Mouse (Mus musculus) layer of hippocampus, postnatal 25 days (tissue): ENCODE data around the gene 4931406P16Rik. TPM values are rescaled to one million over a fixed set of nuclear protein-coding genes. Genes with fewer than 3 reads are reported as not detected.
A peak's percentile ranks its signal among the peaks of the same experiment; 100 is the strongest.
"Not testable (repeated sequence)": the region's sequence is repeated elsewhere in the genome, so short reads cannot be mapped to it uniquely, and the experiment has no call there.

Source experiments
- DNase-seq, 2 experiments: peaks; one replicate each; pipeline ENCODE4 v3.0.0; 2022; ENCODE audit warnings: mixed read lengths in 2 of 2, low spot score in 1 of 2; ENCODE audit errors: extremely low spot score in 1 of 2
- total RNA-seq, 2 experiments: library from RNA; stranded (reverse); gene quantifications; 2 replicates each; pipeline ENCODE4 v1.2.3; 2021

4931406P16Rik gene
- 10 to 100 TPM; 34.4 to 37.0 TPM for total RNA-seq

DNA sequence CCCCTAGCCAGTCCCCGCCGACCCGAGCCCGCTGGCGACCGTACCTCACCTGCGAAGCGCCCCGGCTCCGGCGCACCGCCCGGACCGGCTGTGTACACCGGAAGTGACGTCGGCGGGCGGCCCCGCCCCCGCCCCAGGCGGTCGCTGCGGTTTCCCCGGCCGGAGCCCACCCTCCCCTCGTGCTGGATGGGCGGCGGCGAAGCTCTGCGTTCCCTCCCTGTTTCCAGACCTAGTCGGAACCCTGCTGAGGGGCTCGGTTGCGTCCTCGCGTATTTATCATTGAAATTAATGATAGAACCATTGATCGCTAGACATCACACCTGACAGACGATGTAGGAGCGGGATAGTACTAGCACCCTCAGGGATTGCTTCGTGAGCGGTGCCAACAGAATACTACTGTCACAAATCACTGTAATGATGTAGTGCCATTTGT is at the start of gene 4931406P16Rik:
4931406P16Rik (minus strand) TSS at position 109 of the 433 bp plus-strand sequence.
- peak; percentile 74 to 88 for DNase-seq

DNA sequence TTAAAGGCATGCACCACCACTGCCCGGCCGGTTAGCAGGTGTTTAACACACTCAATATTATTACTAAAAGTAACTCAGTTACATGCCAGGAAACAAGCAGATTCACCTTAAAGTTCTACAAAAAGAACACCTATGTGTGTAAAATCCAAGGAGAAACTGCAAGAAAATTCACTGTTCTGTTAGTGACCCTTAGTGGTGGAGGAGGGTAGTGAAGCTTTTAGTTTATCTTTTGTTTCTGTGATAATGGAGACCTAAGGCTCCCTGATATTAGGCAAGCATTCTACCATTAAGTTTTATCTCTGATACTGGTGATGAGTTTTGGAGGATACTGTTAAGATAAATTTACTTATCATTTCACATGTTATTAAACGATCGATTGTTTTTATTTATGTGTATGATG is 42.3 kb upstream of the 4931406P16Rik start:
- no peak for DNase-seq

DNA sequence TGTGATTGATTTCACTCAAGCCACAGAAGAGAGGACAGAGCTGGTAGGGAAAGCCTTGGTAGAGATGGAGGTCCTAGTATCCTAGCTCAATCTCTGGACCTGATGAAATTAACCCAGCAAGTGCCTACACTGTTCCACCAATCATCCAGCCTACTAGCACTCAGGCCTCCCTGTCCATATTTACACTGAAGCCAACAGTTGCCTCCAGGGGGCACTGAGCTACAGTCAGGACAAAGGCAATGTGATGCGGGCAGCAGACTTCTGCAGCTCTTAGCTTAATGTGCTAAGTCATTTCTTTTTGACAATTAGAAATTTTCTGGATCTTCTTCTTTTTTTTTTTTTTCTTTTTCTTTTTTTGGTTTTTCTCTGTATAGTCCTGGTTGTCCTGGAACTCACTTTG is 38.6 kb upstream of the 4931406P16Rik start:
- no peak for DNase-seq

DNA sequence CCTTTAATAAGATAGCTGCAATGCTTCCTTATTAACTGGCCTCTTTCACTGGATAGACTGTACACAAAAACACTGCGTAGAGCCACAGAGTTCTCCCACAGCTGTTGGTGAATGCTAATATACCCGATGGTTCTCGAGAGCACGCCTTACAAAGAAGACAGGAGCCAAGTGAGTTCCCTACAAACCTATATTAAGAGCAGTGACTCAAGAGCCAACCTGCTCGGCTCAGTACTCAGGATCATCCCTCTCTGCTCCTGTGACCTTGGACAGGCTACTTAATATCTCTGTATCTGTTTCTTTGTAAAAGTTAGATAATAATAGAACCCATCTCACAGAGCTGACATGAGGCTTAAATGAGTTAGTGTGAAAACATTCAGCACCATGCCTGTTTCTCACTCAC is 36.8 kb upstream of the 4931406P16Rik start:
- no peak for DNase-seq

DNA sequence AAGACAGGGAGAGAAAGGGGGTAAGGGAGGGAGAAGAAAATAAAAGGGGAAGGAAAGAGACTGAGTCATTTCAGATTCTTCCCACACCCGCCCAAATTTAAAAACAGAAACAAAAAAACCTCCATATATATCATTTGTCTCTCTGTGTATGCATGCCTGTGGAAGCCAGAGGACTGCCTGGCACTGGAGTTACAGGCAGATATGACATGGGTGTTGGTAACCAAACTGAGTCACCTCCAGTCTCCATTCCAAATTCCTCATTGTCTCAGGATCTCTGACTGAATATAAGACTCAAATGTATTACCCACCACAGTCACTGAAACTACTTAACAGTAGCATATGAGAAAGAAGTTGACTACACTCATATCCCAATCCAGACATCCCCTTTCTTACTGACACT is 34.7 kb upstream of the 4931406P16Rik start:
- DNase-seq: no peak

DNA sequence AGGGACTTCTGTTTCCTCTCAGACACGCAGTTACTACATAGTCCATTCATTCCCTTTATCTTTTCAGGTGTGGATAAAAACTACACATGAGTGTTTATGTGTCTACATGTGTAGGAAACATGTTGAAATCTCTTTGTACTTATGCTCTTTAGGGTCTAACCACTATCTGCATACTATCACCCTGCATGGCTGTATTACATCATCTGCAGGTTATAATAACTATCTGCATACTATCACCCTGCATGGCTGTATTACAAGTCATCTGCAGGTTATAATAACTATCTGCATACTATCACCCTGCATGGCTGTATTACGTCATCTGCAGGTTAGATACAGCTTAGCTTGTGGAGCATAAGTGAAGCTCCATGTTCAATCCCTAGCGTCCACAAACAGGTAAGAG is 33.7 kb upstream of the 4931406P16Rik start:
- no peak for DNase-seq

DNA sequence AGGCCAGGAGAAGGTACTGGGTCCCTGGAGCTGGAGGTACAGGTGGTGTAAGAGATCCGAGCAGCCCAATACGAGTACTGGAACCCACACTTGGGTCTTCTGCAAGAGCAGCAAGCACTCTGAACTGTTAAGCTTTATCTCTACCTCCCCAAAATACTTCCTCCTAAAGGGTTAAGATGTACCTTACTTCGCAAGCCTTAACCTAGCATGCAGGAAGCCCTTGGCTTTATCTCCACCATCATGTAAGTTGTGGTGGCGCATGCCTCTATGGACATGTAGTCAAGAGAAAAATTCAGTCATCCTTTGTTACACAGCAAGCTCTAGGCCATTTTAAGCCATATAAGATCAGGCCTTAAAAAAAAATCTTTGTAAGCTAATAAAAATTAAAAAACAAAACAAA is 33.2 kb upstream of the 4931406P16Rik start:
- DNase-seq: no peak

DNA sequence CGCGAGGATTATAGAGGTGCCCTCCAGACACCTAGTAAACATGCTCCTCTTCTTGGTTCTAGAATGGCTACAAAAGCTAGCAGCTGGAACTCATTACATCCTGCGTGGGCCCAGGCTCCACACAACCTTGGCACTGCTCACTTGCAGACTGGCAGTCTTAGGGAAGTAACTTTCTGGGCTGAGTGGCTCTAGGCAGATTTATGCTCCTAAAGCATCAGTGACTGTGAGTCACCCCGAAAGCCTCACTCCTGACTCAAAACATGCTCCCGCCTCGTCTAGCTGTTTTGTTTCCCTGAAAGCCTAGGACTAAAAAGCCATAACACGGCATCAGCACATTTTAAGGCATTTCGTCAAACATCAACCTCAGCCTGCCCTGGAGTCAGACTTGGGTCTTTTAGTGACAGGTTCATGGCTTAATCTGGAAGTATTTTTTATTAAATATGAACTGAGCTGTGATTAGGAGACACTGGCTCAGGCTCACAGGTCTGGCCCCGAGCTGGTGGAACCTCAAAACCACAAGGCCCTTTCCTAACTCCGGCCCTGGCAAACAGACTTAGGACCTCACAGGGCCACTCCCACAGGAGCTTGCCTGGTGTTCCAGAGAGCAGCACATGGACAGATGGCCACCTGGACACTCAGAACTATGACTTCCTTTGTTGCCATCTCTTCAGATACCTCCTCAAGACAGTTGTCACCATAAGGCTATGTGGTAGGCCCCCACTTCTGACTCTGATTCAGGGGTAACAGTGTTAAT is 28.9 kb upstream of the 4931406P16Rik start:
- DNase-seq: no peak

DNA sequence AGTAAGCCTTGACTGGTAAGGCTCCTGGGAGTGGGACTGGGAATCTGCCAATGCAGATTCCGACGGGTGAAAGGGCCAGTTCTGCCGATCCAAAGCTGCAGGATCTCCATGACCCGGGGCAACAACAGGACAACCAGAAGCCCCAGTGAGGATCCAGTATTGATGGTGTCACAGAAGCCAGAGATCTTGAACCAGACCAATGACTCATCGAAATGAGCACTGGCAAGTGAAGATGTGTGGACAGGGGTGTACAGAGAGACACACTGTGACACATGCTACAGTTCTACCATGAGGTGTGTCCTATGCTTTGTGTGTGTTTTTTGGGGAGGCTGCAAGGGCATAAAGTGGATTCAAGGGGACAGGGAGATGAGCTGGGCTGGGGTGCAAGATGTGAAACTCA is 27.5 kb upstream of the 4931406P16Rik start:
- no peak for DNase-seq

DNA sequence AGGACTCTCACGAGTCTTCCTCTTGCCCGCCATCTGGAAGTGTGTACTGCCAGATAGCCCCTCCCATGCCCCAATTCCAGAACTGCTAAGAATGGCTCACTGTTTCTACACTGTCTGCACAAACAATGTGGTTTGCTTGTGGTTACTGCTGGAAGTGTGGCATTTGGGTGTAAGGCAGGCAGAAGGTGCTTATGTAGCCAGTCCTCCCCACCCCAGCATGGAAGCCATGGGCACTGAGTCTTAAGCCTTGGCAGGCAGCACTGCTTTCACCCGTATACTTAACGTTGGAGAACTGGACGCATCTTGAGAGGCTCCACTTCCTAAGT is 25.8 kb upstream of the 4931406P16Rik start:
- DNase-seq: no peak

DNA sequence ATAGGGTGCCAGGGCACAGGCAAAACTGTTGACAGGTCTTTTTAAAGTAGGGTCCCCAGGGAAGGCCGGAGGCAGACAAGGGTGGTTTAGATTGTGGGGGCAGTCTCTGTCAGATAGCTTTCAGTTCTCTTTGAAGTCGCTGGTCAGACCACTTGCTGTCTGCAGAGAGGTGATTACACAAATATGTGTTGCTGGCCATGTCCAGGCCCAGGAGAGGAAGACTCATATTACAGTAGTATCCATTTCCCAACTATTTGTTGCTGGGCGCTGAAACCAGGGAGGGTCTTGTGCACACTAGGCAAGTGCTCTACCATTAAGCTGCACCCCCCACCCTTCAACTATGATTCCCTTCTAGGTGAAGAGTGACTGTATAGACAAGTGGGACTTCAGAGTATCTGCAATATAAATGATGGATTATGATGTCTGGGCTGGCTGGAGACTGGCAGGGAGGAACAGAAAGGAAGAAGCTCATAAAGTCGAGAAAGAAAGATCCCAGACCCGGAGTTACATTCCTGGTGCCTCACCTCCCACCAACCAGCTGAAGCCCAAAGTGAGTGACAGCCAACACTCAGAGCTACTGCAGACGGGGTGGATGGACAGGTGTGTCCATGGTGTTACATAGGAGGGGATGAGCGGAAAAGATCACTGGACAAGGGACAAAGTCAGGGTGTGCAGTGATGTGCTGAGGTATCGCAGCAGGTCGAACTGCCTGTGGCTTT is 25.3 kb upstream of the 4931406P16Rik start:
- no peak for DNase-seq

DNA sequence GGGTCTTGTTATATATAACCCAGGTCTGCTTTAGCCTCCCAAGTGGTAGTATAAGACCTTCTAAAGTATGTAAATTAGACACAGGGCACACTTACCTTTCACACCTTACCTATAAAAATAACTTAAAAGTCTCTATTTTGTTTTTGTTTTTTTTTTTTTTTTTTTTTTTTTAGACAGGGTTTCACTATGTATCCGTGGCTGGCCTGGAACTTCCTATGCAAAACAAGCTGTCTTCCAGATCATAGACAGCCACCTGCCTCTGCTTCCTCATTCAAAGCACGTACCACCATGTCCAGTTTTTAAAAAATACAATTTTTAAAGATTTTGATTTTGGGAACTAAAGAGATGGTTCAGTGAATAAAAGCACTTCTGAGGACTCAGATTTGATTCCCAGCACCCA is 23.9 kb upstream of the 4931406P16Rik start:
- no peak for DNase-seq

DNA sequence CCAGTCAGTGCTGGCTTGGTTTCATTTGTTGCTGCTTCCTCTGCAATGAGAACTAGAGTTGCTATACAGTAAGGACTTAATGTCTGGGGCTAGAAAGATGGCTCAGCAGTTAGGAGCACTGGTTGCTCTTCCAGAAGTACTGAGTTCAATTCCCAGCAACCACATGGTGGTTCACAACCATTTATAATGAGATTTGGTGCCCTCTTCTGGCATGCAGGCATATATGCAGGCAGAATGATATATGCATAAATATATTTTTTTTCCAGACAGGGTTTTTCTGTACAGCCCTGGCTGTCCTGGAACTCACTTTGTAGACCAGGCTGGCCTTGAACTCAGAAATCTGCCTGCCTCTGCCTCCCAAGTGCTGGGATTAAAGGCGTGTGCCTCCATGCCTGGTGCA is 23.2 kb upstream of the 4931406P16Rik start:
- not testable (repeated sequence) for DNase-seq

DNA sequence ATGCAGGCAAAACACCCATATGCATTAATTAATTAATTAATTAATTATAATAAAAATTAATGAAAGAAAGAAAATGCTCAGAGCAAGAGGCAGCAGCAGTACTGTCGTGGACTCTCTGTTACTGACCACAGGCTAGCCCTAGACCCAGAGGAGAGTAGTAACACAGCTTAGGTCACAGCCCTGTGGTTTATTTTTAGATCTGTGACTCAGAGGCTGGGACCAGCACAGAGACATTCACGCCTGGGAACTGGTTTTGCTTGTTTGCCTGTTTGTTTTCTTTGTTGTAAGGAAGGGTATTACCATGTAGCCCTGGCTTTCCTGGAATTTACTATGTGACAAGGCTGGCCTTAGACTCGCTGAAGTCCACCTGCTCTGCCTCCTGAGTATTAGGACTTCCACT is 14.1 kb upstream of the 4931406P16Rik start:
- no peak for DNase-seq

DNA sequence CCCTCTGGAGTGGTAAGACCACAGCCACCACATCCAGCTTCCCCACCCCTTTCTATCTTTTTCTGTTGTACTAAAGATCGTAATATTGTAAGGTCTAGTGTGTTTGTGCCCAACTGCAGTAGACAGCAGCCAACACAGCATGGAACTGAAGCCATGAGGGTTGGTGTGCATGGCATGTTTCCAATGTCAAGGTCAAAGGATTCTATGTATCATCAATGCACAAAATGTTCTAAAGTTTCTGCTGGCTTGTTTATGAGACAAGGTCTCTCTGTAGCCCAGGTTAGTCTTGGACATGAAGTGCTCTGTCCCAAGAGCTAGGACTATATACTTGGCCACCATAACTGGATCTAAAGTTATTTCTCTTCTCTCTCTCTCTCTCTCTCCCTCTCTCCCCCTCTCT is 11.5 kb upstream of the 4931406P16Rik start:
- no peak for DNase-seq

DNA sequence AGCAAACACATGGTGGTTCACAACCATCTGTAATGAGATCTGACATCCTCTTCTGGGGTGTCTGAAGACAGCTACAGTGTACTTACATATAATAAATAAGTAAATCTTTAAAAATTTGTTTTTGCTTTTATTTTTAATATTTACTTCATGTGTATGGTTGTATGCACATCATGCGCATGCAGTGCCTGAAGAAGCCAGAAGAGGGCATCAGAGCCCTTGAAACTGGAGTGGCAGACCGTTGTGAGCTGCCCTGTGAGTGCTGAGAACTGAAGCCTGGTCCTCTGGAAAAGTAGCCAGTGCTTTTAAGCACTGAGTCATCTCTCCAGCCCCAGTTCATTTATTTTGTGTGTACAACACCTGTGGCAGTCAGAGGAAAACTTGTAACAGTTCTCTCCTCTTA is 10.7 kb upstream of the 4931406P16Rik start:
- no peak for DNase-seq

DNA sequence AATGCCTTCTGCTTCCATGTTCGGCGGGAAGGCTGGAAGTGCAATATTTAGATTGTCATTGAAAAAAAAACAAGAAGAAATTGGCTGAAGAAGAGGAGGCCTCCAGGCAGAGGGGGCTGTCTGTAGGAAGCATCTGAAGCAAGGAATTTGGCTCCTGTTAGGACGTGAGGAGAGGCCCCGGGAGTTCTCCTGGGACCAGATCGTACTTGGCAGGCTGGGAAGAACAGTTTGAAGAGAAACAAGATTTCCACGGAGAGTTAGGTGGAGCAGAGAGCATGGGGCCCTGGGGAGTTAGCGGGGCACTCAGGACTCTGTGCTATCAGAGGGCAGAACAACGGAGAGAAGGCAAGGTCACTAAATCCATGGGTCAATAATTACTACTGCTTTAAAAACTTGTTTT is 10.0 kb upstream of the 4931406P16Rik start:
- DNase-seq: no peak

DNA sequence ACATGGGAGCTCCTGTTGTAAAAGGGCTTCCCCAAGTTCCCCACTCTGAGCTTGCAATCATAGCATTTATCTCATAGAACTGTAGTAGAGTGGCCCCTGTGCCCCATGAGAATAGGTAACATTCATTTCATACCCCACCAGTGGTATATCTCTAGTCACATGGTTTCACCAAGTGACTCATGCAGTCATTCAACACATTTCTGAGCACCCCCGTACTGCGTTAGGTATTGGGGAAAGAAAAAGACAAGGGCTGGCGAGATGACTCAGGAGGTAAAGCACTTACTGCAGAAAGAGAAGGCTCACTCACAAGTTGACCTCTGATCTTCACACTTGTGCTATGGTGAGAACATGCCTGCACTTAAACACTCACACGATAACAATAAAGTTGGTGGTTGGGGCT is 8.6 kb upstream of the 4931406P16Rik start:
- no peak for DNase-seq

DNA sequence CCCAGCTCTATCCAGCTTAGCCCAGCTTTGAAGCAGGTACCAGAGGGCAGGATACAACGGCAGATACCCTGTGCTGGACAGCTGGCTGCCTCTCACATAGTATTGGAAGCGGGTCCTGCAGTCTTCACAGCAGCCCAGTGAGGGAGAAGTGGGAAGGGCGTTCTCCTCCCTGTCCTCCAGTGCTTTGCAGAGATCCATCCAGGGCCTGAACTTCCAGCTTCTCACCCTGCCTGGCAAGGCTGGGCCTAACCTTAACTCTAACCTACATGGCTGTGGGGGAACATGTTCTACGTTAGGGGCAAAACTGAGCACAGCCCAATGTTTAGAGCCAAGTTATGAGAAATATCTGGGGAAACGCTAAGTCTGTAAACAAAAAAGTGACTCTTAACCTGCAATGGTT is 7.8 kb upstream of the 4931406P16Rik start:
- DNase-seq: no peak

DNA sequence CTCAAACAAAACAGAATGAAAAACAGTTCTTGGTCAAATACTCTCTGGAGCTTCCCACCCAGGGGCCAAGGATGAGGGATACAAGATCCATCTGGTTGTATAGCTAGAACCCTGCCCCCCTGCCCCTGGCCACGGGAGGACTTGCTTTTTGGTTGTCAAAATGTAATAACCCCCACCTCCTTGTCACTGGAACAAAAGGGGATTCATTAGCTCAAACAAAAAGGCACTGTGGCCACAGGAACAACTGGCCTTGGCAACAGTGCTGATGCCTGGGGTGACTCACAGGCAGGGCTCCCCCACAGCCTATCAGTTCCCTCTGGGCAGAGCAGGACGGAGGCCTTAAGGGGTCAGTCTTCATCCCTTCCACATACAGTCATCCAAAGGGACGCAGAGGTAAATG is 6.6 kb upstream of the 4931406P16Rik start:
- no peak for DNase-seq

DNA sequence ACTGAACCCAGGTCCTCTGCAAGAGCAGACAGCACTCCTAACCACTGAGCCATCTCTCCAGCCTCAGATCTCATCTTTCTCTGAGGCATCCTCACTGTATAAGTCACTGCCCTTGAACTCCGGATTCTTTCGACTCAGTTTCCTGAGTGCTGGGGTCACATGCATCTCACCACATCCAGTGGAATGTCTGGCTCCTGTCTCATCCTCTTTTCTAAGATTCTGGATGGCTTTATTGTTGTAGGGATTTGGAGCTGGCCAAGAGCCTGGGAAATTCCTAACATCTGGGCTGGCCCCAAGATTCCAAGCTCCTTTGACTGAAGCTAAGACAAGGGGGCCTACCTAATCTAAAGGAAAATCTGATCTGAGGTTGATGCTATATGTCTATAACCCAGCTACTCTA is 5.8 kb upstream of the 4931406P16Rik start:
- no peak for DNase-seq

DNA sequence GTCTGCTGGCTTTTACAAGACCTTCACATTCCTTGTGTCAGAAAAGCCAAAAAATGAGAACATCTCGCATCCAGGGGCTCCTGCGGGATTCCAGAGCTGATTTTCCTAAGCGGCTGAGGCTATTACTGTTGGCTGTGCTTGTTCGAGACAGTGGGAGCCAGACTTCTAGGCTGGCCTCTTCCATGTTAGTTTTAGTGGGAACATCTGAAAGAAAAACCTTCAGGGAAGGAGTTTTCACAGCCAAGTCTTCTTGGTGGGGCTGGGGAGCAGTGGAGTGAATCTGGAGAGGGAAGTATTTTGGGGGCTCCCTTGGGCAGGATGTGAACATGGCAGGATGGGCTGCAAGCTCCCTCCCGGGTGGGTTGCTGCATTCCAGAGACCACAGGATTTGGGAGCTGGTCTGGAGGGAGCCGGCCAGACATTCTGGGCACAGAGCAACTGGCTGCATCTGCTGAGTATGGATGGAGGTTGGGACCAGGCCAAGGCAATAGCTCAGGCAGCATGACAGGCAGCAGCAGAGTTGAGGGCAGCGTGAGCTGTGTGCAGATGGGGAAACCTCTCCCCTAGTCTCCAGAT is 4.6 kb upstream of the 4931406P16Rik start:
- no peak for DNase-seq
